Mouse (Mus musculus): ENCODE measurements at regions not wholly inside any gene's neighbourhood (a gene's known extent, or its start where the extent isn't known, plus 50 kb on each side); places are given as distances from the start of the nearest gene placed in this dataset.

- TF ChIP-seq HCFC1 (IDR thresholded peaks at IDR 0.05; ENCODE audit: borderline replicate concordance, insufficient read depth, low read length), result no peak
- TF ChIP-seq ZNF384 (IDR thresholded peaks at IDR 0.05; ENCODE audit: low read depth, low read length), result no peak
- no peak for TF ChIP-seq MAFK (IDR thresholded peaks at IDR 0.05; ENCODE audit: insufficient read depth, low read depth, low read length)
- TF ChIP-seq CHD2 (IDR thresholded peaks at IDR 0.05; ENCODE audit: low read depth, low read length), result no peak
- TF ChIP-seq ZC3H11A (IDR thresholded peaks at IDR 0.05; ENCODE audit: borderline replicate concordance, low read depth, low read length), result no peak
Measured at GRCm38 (mm10) chr12:26124211-26124610, 290.8 kb downstream of the Rnf144a start.
